Mouse (Mus musculus) right cerebral cortex, postnatal 14 days (tissue): ENCODE data around the gene Cacul1.

Experiments
- DNase-seq: peaks from one replicate; pipeline ENCODE4 v3.0.0; 2022

The Cacul1 gene

DNA sequence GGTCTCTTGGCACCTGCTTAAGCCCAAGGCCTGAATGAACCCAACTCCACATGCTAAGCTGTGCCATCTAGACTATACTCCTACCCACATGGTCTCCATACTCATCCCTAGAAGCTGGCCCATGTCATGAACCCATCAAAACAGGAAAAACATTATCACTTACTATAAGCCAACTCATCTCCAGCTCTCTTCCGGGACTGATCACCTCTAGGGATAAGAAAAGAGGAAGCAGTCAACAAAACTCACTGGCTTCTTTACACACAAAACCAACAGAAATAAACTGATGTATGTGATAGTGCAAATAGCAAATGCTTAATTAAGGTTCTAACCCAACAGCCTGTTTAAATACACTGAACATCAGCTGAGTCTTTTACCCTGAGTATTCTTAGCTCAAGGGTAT is 51.5 kb downstream of the Cacul1 start:
- no peak for DNase-seq

DNA sequence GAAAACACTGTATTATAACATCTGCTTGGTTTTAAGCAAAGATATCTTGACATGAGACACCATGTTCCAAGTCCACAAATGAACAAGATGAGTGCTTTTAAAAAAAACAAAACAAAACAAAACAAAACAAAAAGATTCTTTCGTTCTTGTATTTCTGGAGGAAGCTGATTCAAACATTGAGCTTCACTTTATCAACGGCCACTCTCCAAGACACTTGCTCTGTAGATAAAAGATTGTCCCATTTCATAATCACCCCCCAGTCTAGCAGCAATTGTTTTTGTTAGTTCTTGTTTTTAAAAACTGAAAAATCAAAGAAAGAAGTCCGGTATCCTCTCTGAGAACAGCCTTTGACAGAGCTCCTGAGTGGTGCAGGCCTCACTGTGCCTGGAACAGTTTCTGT is 52.2 kb downstream of the Cacul1 start:
- DNase-seq = no peak

DNA sequence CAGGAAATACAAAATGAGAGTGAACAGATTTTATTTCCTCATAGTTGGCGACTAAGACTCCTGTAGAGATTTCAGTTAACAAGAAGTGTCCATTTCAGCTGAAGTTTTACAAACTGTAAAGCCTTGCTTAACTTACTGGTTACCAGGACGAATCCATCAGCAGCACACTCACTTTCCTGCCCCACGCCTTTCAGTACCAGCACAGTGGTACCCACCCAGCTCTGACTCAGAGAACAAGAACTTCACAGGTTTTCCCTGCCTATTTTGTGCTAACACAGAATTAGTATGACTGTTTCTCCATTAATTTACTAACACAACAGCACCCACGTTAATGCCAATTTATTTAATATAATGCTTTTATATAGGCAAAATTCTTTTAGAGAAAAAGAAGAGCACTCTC is 53.9 kb downstream of the Cacul1 start:
- DNase-seq = no peak

DNA sequence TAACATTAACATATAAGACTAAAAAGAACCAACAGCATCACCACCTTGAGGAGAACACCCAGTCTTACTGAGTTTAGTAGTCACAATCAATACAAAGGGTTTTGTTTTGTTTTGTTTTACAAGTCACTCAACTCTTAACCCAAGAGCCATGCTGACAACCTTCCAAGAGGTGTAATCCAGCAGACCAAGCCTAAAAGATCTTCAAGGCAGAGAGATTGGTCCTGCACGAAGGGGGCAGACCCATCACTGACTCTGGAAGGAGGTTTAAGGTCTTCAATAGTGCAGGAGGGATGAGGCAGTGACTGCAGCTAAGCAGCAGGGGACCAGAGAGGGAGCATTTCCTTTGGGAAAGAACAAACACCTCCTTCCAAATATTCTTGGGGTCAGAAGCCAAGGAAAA is 55.7 kb downstream of the Cacul1 start:
- no peak for DNase-seq

DNA sequence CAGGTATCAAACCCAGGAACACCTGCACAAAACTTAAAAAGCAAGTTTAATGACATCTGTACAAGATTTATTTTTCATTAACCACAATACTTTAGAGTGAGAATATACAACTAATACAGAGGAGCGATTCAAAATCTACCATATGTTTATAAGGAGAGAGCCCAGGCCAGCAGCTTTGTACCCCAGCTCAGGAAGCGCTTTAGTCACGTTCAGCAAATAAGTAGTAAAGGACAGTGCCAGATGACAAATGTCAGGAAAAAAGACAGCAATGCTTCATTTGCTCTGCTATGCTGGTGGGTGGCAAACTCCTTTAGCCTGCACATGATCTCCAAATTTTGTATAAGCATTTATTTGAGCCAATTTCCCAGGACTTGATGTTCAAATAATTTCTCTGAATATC is 56.1 kb downstream of the Cacul1 start:
- no peak for DNase-seq

DNA sequence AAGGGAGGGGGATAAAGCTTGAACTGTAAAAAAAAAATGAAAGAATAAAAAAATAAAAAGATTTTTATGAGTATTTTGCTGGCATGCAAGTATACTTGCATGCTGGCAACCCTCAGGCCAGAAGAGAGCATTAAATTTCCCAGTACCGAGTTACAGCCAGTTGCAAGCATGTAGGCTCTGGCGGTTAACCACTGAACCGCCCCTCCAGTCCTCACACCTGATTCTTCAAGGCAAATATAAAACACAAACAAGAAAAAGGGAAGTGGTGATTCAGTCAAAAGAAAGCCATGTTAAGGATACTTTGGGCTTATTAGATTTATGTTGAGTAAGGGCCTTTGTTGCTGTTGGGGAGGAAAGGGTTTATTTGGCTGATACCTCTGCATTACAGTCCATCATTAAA is 60.7 kb downstream of the Cacul1 start:
- no peak for DNase-seq

DNA sequence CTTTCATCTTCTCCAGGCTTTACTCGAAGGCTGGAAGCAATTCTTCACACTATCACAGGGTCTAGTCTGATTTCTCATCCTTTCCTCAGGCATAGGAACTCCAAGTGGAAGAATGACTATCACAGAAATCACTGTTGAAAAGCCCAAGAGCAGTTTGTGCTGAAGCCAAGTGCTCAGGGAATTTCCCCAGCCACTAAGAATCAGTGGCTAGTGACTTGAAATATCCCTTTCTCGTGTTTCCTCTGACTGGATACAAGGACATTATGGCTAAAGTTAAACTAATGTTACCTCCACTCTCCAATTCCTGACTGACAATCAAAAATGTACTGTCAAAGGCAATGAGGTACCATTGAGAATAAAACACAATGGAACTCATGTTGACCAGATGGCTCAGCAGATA is 65.8 kb downstream of the Cacul1 start:
- DNase-seq = no peak

DNA sequence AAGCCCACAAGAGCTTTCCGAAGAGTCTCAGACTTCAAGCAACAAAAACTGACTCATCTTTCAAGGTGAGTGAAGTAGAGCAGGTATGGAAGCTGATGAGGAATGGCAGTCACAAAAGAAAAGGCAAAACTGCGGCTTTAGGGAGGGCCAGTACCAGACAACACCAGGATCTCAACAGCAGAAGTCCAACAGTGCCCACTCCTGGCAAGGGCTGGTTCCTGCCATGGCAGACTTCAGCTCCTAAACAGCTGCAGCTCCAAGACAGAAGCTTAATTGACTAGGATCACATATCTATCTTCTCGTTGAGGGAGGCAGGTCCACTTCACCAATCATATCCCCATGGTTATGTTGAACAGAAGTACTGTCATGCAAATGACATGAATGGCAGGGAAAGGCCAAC is 67.4 kb downstream of the Cacul1 start:
- peak; percentile 20 for DNase-seq

DNA sequence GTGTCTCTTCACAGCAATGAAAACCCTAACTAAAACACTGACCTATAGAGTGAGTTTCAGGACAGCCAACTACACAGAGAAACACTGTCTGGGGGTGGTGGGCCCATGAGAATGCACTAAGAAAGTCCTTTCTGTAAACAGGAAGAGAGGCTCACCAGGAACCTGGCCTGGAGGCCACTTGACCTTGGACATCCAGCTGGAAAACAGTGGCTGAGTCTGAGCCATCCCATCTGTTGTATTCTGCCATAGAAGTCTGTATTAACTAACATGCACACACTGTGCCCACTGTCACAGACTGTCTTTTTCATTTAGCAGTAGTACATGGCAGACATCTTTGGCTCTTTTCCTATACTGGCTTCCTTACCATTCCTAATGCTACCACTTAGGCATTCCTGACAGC is 80.6 kb downstream of the Cacul1 start:
- no peak for DNase-seq

DNA sequence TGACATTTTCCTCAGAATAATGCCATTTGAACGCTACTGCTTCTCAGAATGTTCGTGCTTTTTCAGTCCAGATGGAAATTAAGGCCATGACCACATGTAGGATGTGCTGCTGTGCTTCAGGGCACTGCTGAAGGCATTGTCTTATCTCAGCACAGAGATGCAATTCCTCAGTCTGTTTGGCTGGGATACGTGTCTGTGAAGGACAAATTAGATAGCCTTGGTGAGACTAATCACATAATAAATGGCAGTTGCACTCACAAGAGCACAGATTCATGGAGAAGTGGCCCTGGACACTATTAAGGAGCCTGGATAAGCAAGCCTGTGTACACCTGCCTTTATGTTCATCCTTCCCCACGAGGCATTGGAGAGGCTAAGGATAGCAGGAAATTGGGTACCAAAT is 83.7 kb downstream of the Cacul1 start:
- DNase-seq = no peak

DNA sequence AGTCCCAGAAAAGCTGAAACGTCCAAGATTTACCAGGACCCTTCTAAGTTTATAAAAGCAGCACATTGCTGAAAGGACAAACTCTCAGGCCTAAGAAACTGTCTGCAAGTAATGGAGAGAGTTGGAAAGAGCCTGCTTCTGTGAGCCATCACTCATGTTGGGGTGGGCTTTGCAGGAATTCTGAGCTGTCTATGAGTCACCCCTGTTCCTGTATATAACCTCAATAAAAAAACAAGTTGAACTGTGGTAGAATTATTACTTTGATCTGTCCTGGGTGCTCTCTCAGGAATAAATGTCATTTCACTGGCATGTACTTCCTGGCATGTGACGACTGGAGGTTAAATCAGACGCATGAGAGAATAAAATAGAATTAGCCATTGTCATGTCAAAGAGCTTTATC is 85.1 kb downstream of the Cacul1 start:
- DNase-seq = no peak

DNA sequence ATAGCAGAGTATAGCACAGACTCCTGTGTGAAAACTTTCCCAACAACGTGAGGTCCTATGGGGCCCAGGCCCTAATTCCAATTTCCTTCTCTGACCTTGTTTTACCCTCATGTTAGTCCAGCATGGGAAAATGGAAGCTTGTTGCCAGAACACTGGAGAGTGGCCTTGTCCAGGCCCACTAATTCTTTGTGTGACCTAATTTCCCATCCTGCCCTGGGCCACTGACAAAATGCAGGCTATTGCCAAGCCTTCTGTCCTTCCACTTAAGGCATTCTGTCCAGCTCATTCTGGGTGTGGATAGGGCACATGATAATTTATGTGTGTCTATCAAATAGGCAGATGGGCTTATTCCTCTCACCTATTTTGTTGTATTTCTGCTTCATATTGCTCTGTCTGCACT is 91.3 kb downstream of the Cacul1 start:
- DNase-seq = no peak

DNA sequence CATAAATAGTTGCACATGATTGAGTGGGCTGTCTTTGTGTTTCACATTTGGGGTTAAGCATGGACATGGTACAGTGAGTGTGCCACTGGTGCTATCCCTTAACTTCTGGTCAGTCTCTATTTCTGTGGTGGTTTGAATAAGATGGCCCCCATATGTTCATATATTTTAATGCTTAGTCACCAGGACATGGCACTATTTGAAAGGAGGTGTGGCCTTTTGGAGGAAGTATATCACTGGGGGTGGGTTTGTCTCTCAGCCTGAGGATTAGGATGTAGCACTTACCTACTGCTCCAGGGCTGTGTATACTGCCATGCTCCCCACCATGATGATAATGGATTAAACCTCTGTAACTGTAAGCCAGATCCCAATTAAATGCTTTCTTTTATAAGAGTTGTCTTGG is 95.6 kb downstream of the Cacul1 start:
- DNase-seq = no peak

DNA sequence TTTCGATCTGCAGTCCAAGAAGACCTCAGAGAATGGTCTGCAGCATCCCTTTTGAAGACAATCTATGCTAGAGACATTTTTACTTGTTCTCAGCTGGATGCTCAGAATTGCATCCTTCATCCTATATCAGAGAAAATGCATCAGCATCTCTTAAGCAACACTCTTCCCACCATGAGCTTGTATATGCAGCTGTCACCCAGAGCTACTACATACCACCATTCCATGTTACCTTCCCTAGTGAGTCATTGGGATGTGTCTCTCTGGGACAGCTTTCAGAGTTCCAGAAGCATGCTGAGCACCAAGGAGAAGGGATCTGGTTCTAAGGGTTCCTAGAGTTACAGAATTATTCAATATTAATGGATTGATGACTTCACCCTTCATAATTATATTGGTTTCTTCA is 102.0 kb downstream of the Cacul1 start:
- no peak for DNase-seq

DNA sequence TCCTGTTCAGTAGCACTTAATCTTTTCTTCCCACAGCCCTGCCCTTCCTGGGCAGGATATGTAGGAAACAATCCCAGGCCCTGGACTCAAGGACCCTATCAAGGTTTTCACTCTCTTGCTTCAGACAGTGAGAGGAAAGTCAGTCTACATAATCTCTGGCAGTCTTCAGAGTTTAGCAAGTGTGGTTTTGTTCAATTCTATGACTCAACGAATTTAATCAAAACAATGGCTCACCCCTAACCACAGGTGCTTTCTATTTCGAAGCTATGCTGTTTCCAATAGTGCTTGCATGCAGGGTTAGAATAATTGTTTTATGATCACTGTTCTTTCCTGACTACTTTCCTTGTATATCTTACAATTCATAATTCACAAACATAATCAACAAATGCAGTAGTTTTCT is 103.0 kb downstream of the Cacul1 start:
- DNase-seq = no peak
